ENCODE assay signal across 9 mouse cellular contexts in the genomic region with DNA sequence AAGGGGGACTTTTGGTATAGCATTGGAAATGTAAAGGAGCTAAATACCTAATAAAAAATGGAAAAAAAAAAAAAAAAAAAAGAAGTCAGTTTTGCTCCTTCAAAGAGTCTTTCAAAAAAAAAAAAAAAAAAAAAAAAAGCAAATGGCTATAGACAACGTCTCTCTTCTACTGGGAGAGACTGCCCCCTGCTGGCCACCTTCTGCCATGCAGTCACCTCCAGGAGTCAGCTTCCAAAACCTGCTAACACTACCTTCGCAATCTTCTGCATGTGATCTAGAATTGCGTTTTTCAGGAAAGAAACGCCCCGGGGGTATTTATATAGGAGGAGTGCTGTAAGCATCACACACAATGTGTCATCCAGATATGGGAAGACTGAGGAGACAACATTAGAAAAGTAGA. TPM values are rescaled to one million over a fixed set of nuclear protein-coding genes. Genes with fewer than 3 reads are reported as not detected.
A peak's percentile ranks its signal among the peaks of the same experiment; 100 is the strongest.
DNase-seq lines count a peak whose midpoint lies in the region; ATAC-seq and TF ChIP-seq lines count a peak whose summit lies in the region.
"Had no signal": no experiment of that assay in that cellular context is flagged by ENCODE, and none has a peak within 500 bp of the region (broad histone marks: within the 10 kb centered on the region; RNA-seq: fewer than 3 reads in every experiment).

No protein-coding gene starts in this region.

- no peaks in the 10 kb centered on the region for H3K36me3 ChIP-seq in forebrain, embryonic 12.5 days (replicated peaks)
- H3K36me3 ChIP-seq in lung, postnatal 0 days (ENCODE audit: insufficient read depth, low read length): no peaks in the 10 kb centered on the region
- H3K36me3 ChIP-seq in small intestine, adult 2 months (ENCODE audit: control insufficient read depth, insufficient read depth, low read length): no peaks in the 10 kb centered on the region
- H3K36me3 ChIP-seq: limb, embryonic 15.5 days had no signal

- H3K27me3 ChIP-seq in forebrain, embryonic 12.5 days: no peaks in the 10 kb centered on the region
- no peaks in the 10 kb centered on the region for H3K27me3 ChIP-seq in lung, postnatal 0 days (replicated peaks; ENCODE audit: insufficient read depth, low read length)
- H3K27me3 ChIP-seq in small intestine, adult 2 months (ENCODE audit: control insufficient read depth, insufficient read depth, low read length): no peaks in the 10 kb centered on the region
- H3K27me3 ChIP-seq: limb, embryonic 15.5 days had no signal

- no peak overlapping the region for H3K4me3 ChIP-seq in forebrain, embryonic 12.5 days (replicated peaks)
- no peak overlapping the region for H3K4me3 ChIP-seq in lung, postnatal 0 days (ENCODE audit: low read depth, low read length)
- no peak overlapping the region for H3K4me3 ChIP-seq in small intestine, adult 2 months (ENCODE audit: low read depth, low read length)
- H3K4me3 ChIP-seq: limb, embryonic 15.5 days had no signal

- peak; percentile 68 for DNase-seq in 416B (ENCODE audit: low read depth)
- DNase-seq in B cell, adult 2 months: peak; percentile 76 to 77
- peak; percentile 31 to 35 for DNase-seq in adrenal gland, postnatal 4 days (ENCODE audit: low spot score in 2 of 2)
- DNase-seq in kidney, postnatal 4 days: peak; percentile 86 to 87
- peak; percentile 64 for DNase-seq in lung, postnatal 0 days (ENCODE audit: low spot score)

- TF ChIP-seq EP300 in lung, postnatal 0 days (IDR thresholded peaks at IDR 0.05): no peak

- no peak overlapping the region for H3K27ac ChIP-seq in forebrain, embryonic 12.5 days
- H3K27ac ChIP-seq in lung, postnatal 0 days (ENCODE audit: low read length): no peak overlapping the region
- no peak overlapping the region for H3K27ac ChIP-seq in small intestine, adult 2 months (ENCODE audit: insufficient read depth, low read depth, low read length)
- H3K27ac ChIP-seq: limb, embryonic 15.5 days had no signal

- TF ChIP-seq CTCF in lung, postnatal 0 days (IDR thresholded peaks at IDR 0.05): peak; percentile 74
- TF ChIP-seq CTCF in small intestine, adult 2 months (IDR thresholded peaks at IDR 0.05; ENCODE audit: extremely low read depth, insufficient read length, insufficient replicate concordance, low read depth, low read length): peak; percentile 71; the same call in 1 of the 2 replicates

- no peak overlapping the region for H3K4me2 ChIP-seq in forebrain, embryonic 12.5 days
- no peak overlapping the region for H3K4me2 ChIP-seq in lung, postnatal 0 days (replicated peaks; ENCODE audit: low read depth, low read length)
- H3K4me2 ChIP-seq: limb, embryonic 15.5 days had no signal

- TF ChIP-seq POLR2A in small intestine, adult 2 months (IDR thresholded peaks at IDR 0.05; ENCODE audit: low read depth, low read length): no peak

- no peak overlapping the region for H3K9ac ChIP-seq in forebrain, embryonic 12.5 days
- no peak overlapping the region for H3K9ac ChIP-seq in lung, postnatal 0 days (replicated peaks; ENCODE audit: low read depth)
- H3K9ac ChIP-seq: limb, embryonic 15.5 days had no signal

- peak; percentile 36; the same call in 1 of the 2 replicates for ATAC-seq in forebrain, embryonic 12.5 days (ENCODE audit: low FRiP score)
- no peak for ATAC-seq in lung, postnatal 0 days
- ATAC-seq in monocyte, adult 5-6 weeks (replicated peaks; ENCODE audit: insufficient number of reproducible peaks, low FRiP score, low TSS enrichment, poor library complexity, severe bottlenecking): no peak

- H3K9me3 ChIP-seq in forebrain, embryonic 12.5 days: no peaks in the 10 kb centered on the region
- no peaks in the 10 kb centered on the region for H3K9me3 ChIP-seq in lung, postnatal 0 days (ENCODE audit: low read length)
- H3K9me3 ChIP-seq: limb, embryonic 15.5 days had no signal

- H3K4me1 ChIP-seq in forebrain, embryonic 12.5 days: no peaks in the 10 kb centered on the region
- no peaks in the 10 kb centered on the region; the same call in 1 of the 2 replicates for H3K4me1 ChIP-seq in lung, postnatal 0 days (ENCODE audit: insufficient read depth, low read depth, low read length)
- H3K4me1 ChIP-seq in small intestine, adult 2 months (ENCODE audit: control insufficient read depth, insufficient read depth, insufficient read length, low read length): no peaks in the 10 kb centered on the region

- 34% methylated on average over 5 of the region's 5 CpGs for WGBS in forebrain, embryonic 12.5 days
- 36% methylated on average over 5 of the region's 5 CpGs for WGBS in lung, postnatal 0 days
- WGBS in small intestine, adult 2 months: 36% methylated on average over 5 of the region's 5 CpGs

RNA-seq across cellular contexts. Expression of a gene that starts 26.9 kb away (rescaled TPM):
- 1 to 10 TPM; 2.4 to 3.8 TPM for total RNA-seq in adrenal gland, postnatal 4 days (2021)
- polyA plus RNA-seq in forebrain, embryonic 12.5 days (2016; fragmentation: Nextera tagmentation; extraction: Ambion mirVana): 0.36 TPM in 1 of 2 replicates, not detected in the other
- 1.8 and 3.1 TPM in 2 replicates for polyA plus RNA-seq in lung, postnatal 0 days (2015; fragmentation: Nextera tagmentation; extraction: Ambion mirVana)
- not detected in 2 replicates for polyA plus RNA-seq in small intestine, adult 2 months (2012; rRNA removed)
- not detected in 3 replicates for total RNA-seq in monocyte, adult 5-6 weeks (2017)

Comparison
In these comparisons a context has a peak if more than half of its experiments do, and no peak if none do; other contexts are left out.
1. DNase-seq: peak in every context shown above with its lines; median percentile 86 in kidney, postnatal 4 days; 76 in B cell, adult 2 months; 68 in 416B; 64 in lung, postnatal 0 days; 33 in adrenal gland, postnatal 4 days.